In genomic region chr2:71872801-71873443, GRCm38 (mm10) we compare ENCODE assay signal across 8 mouse cellular contexts. TPM values are rescaled to one million over a fixed set of nuclear protein-coding genes. Genes with fewer than 3 reads are reported as not detected.
DNase-seq lines count a peak whose midpoint lies in the region; ATAC-seq lines count a peak whose summit lies in the region.

Pdk1 (plus strand) TSS chr2:71873224.

- peaks cover 4% of the 10 kb centered on the region; the same call in 1 of the 2 replicates for H3K36me3 ChIP-seq in intestine, embryonic 14.5 days (ENCODE audit: control insufficient read depth, insufficient read depth, low read length)

- H3K27ac ChIP-seq in intestine, embryonic 14.5 days (ENCODE audit: low read depth): peak within 1 kb of the TSS; percentile 94

- peak within 1 kb of the TSS; percentile 75 for H3K9ac ChIP-seq in intestine, embryonic 14.5 days (ENCODE audit: low read length)

- peak; percentile 97 for ATAC-seq in intestine, embryonic 14.5 days (replicated peaks; ENCODE audit: low FRiP score, low TSS enrichment, low read depth)

- H3K9me3 ChIP-seq in intestine, embryonic 14.5 days (ENCODE audit: control insufficient read depth, low read length): no peaks in the 10 kb centered on the region

- peak within 1 kb of the TSS; percentile 76 for H3K4me3 ChIP-seq in intestine, embryonic 14.5 days (ENCODE audit: low read depth, low read length)

- DNase-seq in adrenal gland, adult 18-20 months (ENCODE audit: low spot score in 2 of 2): peak; percentile 99 to 100
- peak; percentile 98 for DNase-seq in embryo, embryonic 11 days
- peak; percentile 99 for DNase-seq in gastrocnemius, postnatal 25 days
- DNase-seq in intestine, embryonic 14.5 days (ENCODE audit: low spot score): peak; percentile 99
- peak; percentile 96 to 97 for DNase-seq in left cerebral cortex, postnatal 14 days (ENCODE audit: low spot score in 2 of 2)
- DNase-seq in mesoderm, embryonic 11.5 days (ENCODE audit: low read depth, low spot score): peak; percentile 97
- DNase-seq in right cerebral cortex, postnatal 36 days (ENCODE audit: low spot score in 2 of 2): peak; percentile 96
- DNase-seq in yolk sac, embryonic 10.5 days (ENCODE audit: low spot score): peak; percentile 97

- WGBS in intestine, embryonic 14.5 days: under 1% methylated on average over 54 of the region's 55 CpGs

- H3K4me1 ChIP-seq in intestine, embryonic 14.5 days (replicated peaks; ENCODE audit: control insufficient read depth, insufficient read depth, low read length): no peaks in the 10 kb centered on the region; the same call in 1 of the 2 replicates

- peak within 1 kb of the TSS; percentile 88 for H3K4me2 ChIP-seq in intestine, embryonic 14.5 days (ENCODE audit: low read length)

- intact Hi-C loops in left cerebral cortex, postnatal 14 days (cut with DNase I): no loop called here

- H3K27me3 ChIP-seq in intestine, embryonic 14.5 days (replicated peaks; ENCODE audit: control insufficient read depth, insufficient read depth, low read length): no peaks in the 10 kb centered on the region

RNA-seq across cellular contexts. Expression of gene Pdk1, which starts in this region (rescaled TPM):
- 10 to 100 TPM; 44.2 to 59.8 TPM for total RNA-seq in adrenal gland, adult 18-20 months (2021)
- total RNA-seq in gastrocnemius, postnatal 25 days (2021): 10 to 100 TPM; 58.0 TPM
- polyA plus RNA-seq in intestine, embryonic 14.5 days (2014; fragmentation: Nextera tagmentation; extraction: Ambion mirVana): 88.2 and 89.1 TPM in 2 replicates
- 10 to 100 TPM; 44.3 to 46.0 TPM for total RNA-seq in left cerebral cortex, postnatal 14 days (2021)

Comparison
In these comparisons a context has a peak if more than half of its experiments do, and no peak if none do; other contexts are left out.
1. Peak in every context shown above with its lines: DNase-seq, ATAC-seq, H3K4me3 ChIP-seq and H3K27ac ChIP-seq.